Mouse (Mus musculus) liver, adult 2 months (tissue): ENCODE measurements around the gene Glb1l2. TPM values are rescaled to one million over a fixed set of nuclear protein-coding genes. Genes with fewer than 3 reads are reported as not detected.

Experiments
- DNase-seq: peaks from one replicate; pipeline ENCODE4 v3.0.0-alpha.2; 2011; ENCODE audit warnings: low read depth, low spot score; ENCODE audit errors: extremely low read depth
- H3K27ac ChIP-seq: fragments of 200-500 bp; replicated peaks from 2 replicates; pipeline ENCODE4 v1.5.1; 2012; ENCODE audit warnings: low read depth, mild to moderate bottlenecking, control low read depth, inconsistent platforms, low read length; ENCODE audit not compliant: insufficient read depth
- H3K27me3 ChIP-seq: fragments of 200-500 bp; 2 replicates; pipeline ENCODE4 v1.6.1; 2012; ENCODE audit warnings: mild to moderate bottlenecking, moderate library complexity, low read length, inconsistent platforms; ENCODE audit not compliant: control insufficient read depth, insufficient read depth
- H3K36me3 ChIP-seq: fragments of 200-500 bp; 2 replicates; pipeline ENCODE4 v1.6.1; 2012; ENCODE audit warnings: low read length, inconsistent platforms; ENCODE audit not compliant: control insufficient read depth, insufficient read depth
- H3K4me1 ChIP-seq: fragments of 200-500 bp; 2 replicates; pipeline ENCODE4 v1.6.1; 2011; ENCODE audit warnings: low read length; ENCODE audit not compliant: control insufficient read depth, insufficient read depth
- H3K4me3 ChIP-seq: fragments of 200-500 bp; 2 replicates; pipeline ENCODE4 v1.5.1; 2011; ENCODE audit warnings: low read depth, mild to moderate bottlenecking, control low read depth, low read length, moderate library complexity; ENCODE audit not compliant: insufficient read depth
- H3K79me2 ChIP-seq: fragments of 200-500 bp; 2 replicates; pipeline ENCODE4 v1.6.1; 2012; ENCODE audit warnings: inconsistent platforms, mild to moderate bottlenecking, low read length, moderate library complexity; ENCODE audit not compliant: control insufficient read depth, insufficient read depth
- H3K9ac ChIP-seq: fragments of 200-500 bp; 2 replicates; pipeline ENCODE4 v1.6.1; 2012; ENCODE audit warnings: low read depth, mild to moderate bottlenecking, control low read depth, inconsistent platforms, low read length
- CTCF ChIP-seq: fragments of 200-500 bp; IDR thresholded peaks from 2 replicates; pipeline ENCODE4 v1.5.1; 2011; ENCODE audit warnings: low read depth, low read length, control low read depth
- POLR2A ChIP-seq: fragments of 200-500 bp; IDR thresholded peaks from 2 replicates; pipeline ENCODE4 v1.6.1; 2011; ENCODE audit warnings: low read length, control low read depth; ENCODE audit not compliant: insufficient read depth; ENCODE audit errors: extremely low read depth
- WGBS: fragments of 180-500 bp; shearing (Covaris S2); methylation state at CpG from one replicate; pipeline ENCODE4 v1.1.7; 2018; 5-methylcytosine and 5-hydroxymethylcytosine counted together
- polyA plus RNA-seq: library from polyadenylated mRNA; depleted of rRNA; stranded (reverse); fragments of >200 nt; gene quantifications from 2 replicates; pipeline ENCODE4 v1.2.3, GENCODE M21; 2012
- total RNA-seq: library from RNA; depleted of rRNA; stranded (reverse); fragments of >200 nt; gene quantifications from 2 replicates; pipeline ENCODE4 v1.2.3, GENCODE M21; 2014

Glb1l2 gene
- total and polyA plus RNA-seq, 2 experiments: 0.09 TPM; not detected in 1

GRCm38 (mm10) chr9:26775700-26776099 is 30.6 kb downstream of the Glb1l2 start:
- no peaks in the 10 kb centered on the region for H3K27me3 ChIP-seq

GRCm38 (mm10) chr9:26768181-26768580 is 38.1 kb downstream of the Glb1l2 start:
- WGBS: 64% methylated on average over 3 of the region's 3 CpGs
- no peaks in the 10 kb centered on the region; the same call in 1 of the 2 replicates for H3K27me3 ChIP-seq
- no peaks in the 10 kb centered on the region for H3K36me3 ChIP-seq
- no peaks in the 10 kb centered on the region for H3K79me2 ChIP-seq
- TF ChIP-seq CTCF (no peak), POLR2A (no peak)
- DNase-seq: no peak
- H3K4me1 ChIP-seq: no peaks in the 10 kb centered on the region
- no peak overlapping the region for H3K9ac ChIP-seq
- H3K4me3 ChIP-seq: no peak overlapping the region
- H3K27ac ChIP-seq: no peak overlapping the region

More at GRCm38 (mm10) chr9:26775700-26776099, 30.6 kb downstream of the Glb1l2 start:
- 56% methylated on average over 2 of the region's 2 CpGs for WGBS
- Histone ChIP-seq H3K4me1 (no peaks in the 10 kb centered on the region), H3K9ac (no peak overlapping the region), H3K36me3 (no peaks in the 10 kb centered on the region), H3K4me3 (no peak overlapping the region), H3K27ac (no peak overlapping the region), H3K79me2 (no peaks in the 10 kb centered on the region)
- TF ChIP-seq CTCF: no peak
- no peak for TF ChIP-seq POLR2A
- no peak for DNase-seq

GRCm38 (mm10) chr9:26762477-26762876 is 43.8 kb downstream of the Glb1l2 start:
- Histone ChIP-seq H3K36me3 (no peaks in the 10 kb centered on the region), H3K4me3 (no peak overlapping the region), H3K27me3 (no peaks in the 10 kb centered on the region; the same call in 1 of the 2 replicates), H3K27ac (no peak overlapping the region), H3K4me1 (no peaks in the 10 kb centered on the region), H3K9ac (no peak overlapping the region), H3K79me2 (no peaks in the 10 kb centered on the region)
- DNase-seq: no peak
- TF ChIP-seq POLR2A (no peak), CTCF (no peak)
- WGBS: 86% methylated on average over 6 of the region's 6 CpGs

- no peak for DNase-seq
- H3K4me1 ChIP-seq: no peaks in the 10 kb centered on the region
- no peak overlapping the region for H3K4me3 ChIP-seq
- H3K9ac ChIP-seq: no peak overlapping the region
- 79% methylated on average over 5 of the region's 5 CpGs for WGBS
- no peaks in the 10 kb centered on the region for H3K36me3 ChIP-seq
- no peak overlapping the region for H3K27ac ChIP-seq
- no peaks in the 10 kb centered on the region for H3K79me2 ChIP-seq
- TF ChIP-seq CTCF (no peak), POLR2A (no peak)
- no peaks in the 10 kb centered on the region for H3K27me3 ChIP-seq
Observed at GRCm38 (mm10) chr9:26760576-26760975, 45.7 kb downstream of the Glb1l2 start.

- H3K79me2 ChIP-seq: no peaks in the 10 kb centered on the region
- no peak overlapping the region for H3K4me3 ChIP-seq
- H3K36me3 ChIP-seq: no peaks in the 10 kb centered on the region
- no peaks in the 10 kb centered on the region for H3K4me1 ChIP-seq
- TF ChIP-seq POLR2A (no peak), CTCF (no peak)
- no peak for DNase-seq
- H3K27me3 ChIP-seq: no peaks in the 10 kb centered on the region
- no peak overlapping the region for H3K27ac ChIP-seq
- no peak overlapping the region for H3K9ac ChIP-seq
- WGBS: 28% methylated on average over 9 of the region's 9 CpGs
Observed at GRCm38 (mm10) chr9:26760081-26760480, 46.2 kb downstream of the Glb1l2 start.

- Histone ChIP-seq H3K79me2 (no peaks in the 10 kb centered on the region), H3K36me3 (no peaks in the 10 kb centered on the region), H3K27me3 (no peaks in the 10 kb centered on the region), H3K9ac (no peak overlapping the region), H3K27ac (no peak overlapping the region), H3K4me1 (no peaks in the 10 kb centered on the region), H3K4me3 (no peak overlapping the region)
- DNase-seq: no peak
- no peak for TF ChIP-seq CTCF
- no peak for TF ChIP-seq POLR2A
- 64% methylated on average over 4 of the region's 4 CpGs for WGBS
Observed at GRCm38 (mm10) chr9:26748893-26749292, 57.4 kb downstream of the Glb1l2 start.
